Mouse (Mus musculus) ES-Bruce4 (cell line): ENCODE data around the gene Pde4d.

Source experiments
- CTCF ChIP-seq: IDR thresholded peaks from one replicate; pipeline ENCODE4 v1.8.1; 2011; ENCODE audit warnings: low read depth, low read length
- EP300 ChIP-seq: IDR thresholded peaks from 2 replicates; pipeline ENCODE4 v1.6.1; 2011; ENCODE audit warnings: low read depth, low read length; ENCODE audit not compliant: insufficient read depth
- POLR2A ChIP-seq: IDR thresholded peaks from one replicate; pipeline ENCODE4 v1.8.1; 2011; ENCODE audit warnings: low read length; ENCODE audit not compliant: insufficient read depth

- TF ChIP-seq CTCF: no peak
- TF ChIP-seq POLR2A: no peak
- no peak for TF ChIP-seq EP300
Measured at GRCm38 (mm10) chr13:108998739-108999138, 549.0 kb downstream of the Pde4d start.
